Mouse (Mus musculus) gastrocnemius, postnatal 14 days (tissue): ENCODE results near the gene Vmn1r239-ps. TPM values are rescaled to one million over a fixed set of nuclear protein-coding genes. Genes with fewer than 3 reads are reported as not detected.
"Not testable (repeated sequence)": the region's sequence is repeated elsewhere in the genome, so short reads cannot be mapped to it uniquely, and the experiment has no call there.

ENCODE experiments used
- DNase-seq: peaks from one replicate; pipeline ENCODE4 v3.0.0; 2021; ENCODE audit warnings: mixed read lengths
- intact Hi-C: fragments of 180-260 bp; cut with DNase I; formaldehyde crosslinking; loops from one replicate; pipeline ENCODE4 v1.15.1; 2025; ENCODE audit warnings: low total_unique reads
- long read RNA-seq, 2 experiments: library from polyadenylated mRNA; stranded (forward); transcript quantifications; one replicate each; pipeline ENCODE4 v2.0.0; 2021
- total RNA-seq, 2 experiments: library from RNA; stranded (reverse); gene quantifications; 2 replicates each; pipeline ENCODE4 v1.2.3; 2021

The Vmn1r239-ps gene
- not detected for total RNA-seq
- long read RNA-seq, experiment 1, result 0 reads
- long read RNA-seq, experiment 2, result 0 reads

- DNase-seq, intact Hi-C loops: not testable (repeated sequence)
Observed at GRCm38 (mm10) chrX:147453610-147454009, at the start of gene Vmn1r239-ps. Vmn1r239-ps (minus strand) TSS chrX:147453710.

- DNase-seq, result no peak
- intact Hi-C loops, result no loop called here
Observed at GRCm38 (mm10) chrX:147489551-147489950, 36.0 kb upstream of the Vmn1r239-ps start.

GRCm38 (mm10) chrX:147443386-147443785, 10.1 kb downstream of the Vmn1r239-ps start:
- intact Hi-C loops, result no loop called here
- no peak for DNase-seq

GRCm38 (mm10) chrX:147435400-147435799, 18.1 kb downstream of the Vmn1r239-ps start:
- intact Hi-C loops, result no loop called here
- no peak for DNase-seq

GRCm38 (mm10) chrX:147429753-147430152, 23.8 kb downstream of the Vmn1r239-ps start:
- intact Hi-C loops, result no loop called here
- DNase-seq, result no peak

- intact Hi-C loops, result no loop called here
Observed at GRCm38 (mm10) chrX:147429129-147429528, 24.4 kb downstream of the Vmn1r239-ps start, which contains the start of gene Il13ra2. Il13ra2 (minus strand) TSS chrX:147429192.

More at GRCm38 (mm10) chrX:147429129-147429528, 24.4 kb downstream of the Vmn1r239-ps start, which contains the start of gene Il13ra2:
- no peak for DNase-seq

Other genes with a start within 250 kb of the Vmn1r239-ps start
- not detected for gene Il13ra2, start 24.5 kb downstream of the Vmn1r239-ps start, total RNA-seq
- 1 to 10 TPM; 2.6 to 2.8 TPM for gene Lrch2, start 100.4 kb upstream of the Vmn1r239-ps start, total RNA-seq